Mouse (Mus musculus) hindbrain, embryonic 10.5 days (tissue): ENCODE measurements around the gene Olfr1181. TPM values are rescaled to one million over a fixed set of nuclear protein-coding genes. Genes with fewer than 3 reads are reported as not detected.
"Not testable (repeated sequence)": the region's sequence is repeated elsewhere in the genome, so short reads cannot be mapped to it uniquely, and the experiment has no call there.

Source experiments
- DNase-seq: peaks from one replicate; pipeline ENCODE4 v3.0.0-alpha.2; 2017; ENCODE audit warnings: low spot score
- H3K27ac ChIP-seq: fragments of 300-500 bp; sonication (generic); 2 replicates; pipeline ENCODE4 v1.5.1; 2016; ENCODE audit warnings: mild to moderate bottlenecking, moderate library complexity
- H3K27me3 ChIP-seq: fragments of 300-500 bp; sonication (generic); 2 replicates; pipeline ENCODE4 v1.6.1; 2016; ENCODE audit warnings: mild to moderate bottlenecking; ENCODE audit not compliant: poor library complexity, insufficient read depth, severe bottlenecking
- H3K36me3 ChIP-seq: fragments of 300-500 bp; sonication (generic); 2 replicates; pipeline ENCODE4 v1.6.1; 2016; ENCODE audit warnings: mild to moderate bottlenecking, moderate library complexity
- H3K4me1 ChIP-seq: fragments of 300-500 bp; sonication (generic); replicated peaks from 2 replicates; pipeline ENCODE4 v1.6.1; 2016; ENCODE audit warnings: mild to moderate bottlenecking
- H3K4me3 ChIP-seq: fragments of 300-500 bp; sonication (generic); 2 replicates; pipeline ENCODE4 v1.5.1; 2016; ENCODE audit warnings: mild to moderate bottlenecking, moderate library complexity
- H3K9me3 ChIP-seq: fragments of 300-500 bp; sonication (generic); 2 replicates; pipeline ENCODE4 v1.6.1; 2016; ENCODE audit warnings: mild to moderate bottlenecking, moderate library complexity
- WGBS: fragments of 180-500 bp; shearing (Covaris S2); methylation state at CpG from one replicate; pipeline ENCODE4 v1.1.7; 2016; 5-methylcytosine and 5-hydroxymethylcytosine counted together
- polyA plus RNA-seq: library from polyadenylated mRNA; unstranded; fragments of >200 nt; fragmentation: Nextera tagmentation; extraction: Ambion mirVana; gene quantifications from 2 replicates; pipeline ENCODE4 v1.2.1, GENCODE M21; 2016

The Olfr1181 gene
- not detected in 2 replicates for polyA plus RNA-seq

DNA sequence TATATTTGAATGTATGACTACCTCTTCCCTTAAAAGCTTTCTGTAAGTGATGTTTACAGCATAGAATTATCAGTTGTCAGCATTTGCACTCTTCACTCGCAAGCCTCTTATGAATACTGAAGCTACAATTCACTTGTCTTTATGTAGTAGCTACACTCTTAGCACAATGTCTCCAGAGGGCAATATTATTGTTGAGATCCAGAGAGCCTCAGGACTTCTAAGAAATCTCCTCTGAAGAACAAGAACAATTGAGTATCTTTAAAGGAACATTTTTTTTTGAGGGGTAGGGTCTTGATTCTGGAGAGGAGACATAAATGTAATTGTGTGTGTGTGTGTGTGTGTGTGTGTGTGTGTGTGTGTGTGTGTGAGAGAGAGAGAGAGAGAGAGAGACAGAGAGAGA lies at the start of gene Olfr1181:
TSS of gene Olfr1181 (minus strand) at position 101 of the 400 bp plus-strand sequence.
- Histone ChIP-seq H3K9me3 (no peaks in the 10 kb centered on the region), H3K27ac (no peak within 1 kb of the TSS), H3K27me3 (no peaks in the 10 kb centered on the region), H3K4me1 (no peaks in the 10 kb centered on the region), H3K4me3 (no peak within 1 kb of the TSS), H3K36me3 (no peaks in the 10 kb centered on the region)
- WGBS = 93% methylated on average over 1 of the region's 1 CpGs
- DNase-seq = no peak

DNA sequence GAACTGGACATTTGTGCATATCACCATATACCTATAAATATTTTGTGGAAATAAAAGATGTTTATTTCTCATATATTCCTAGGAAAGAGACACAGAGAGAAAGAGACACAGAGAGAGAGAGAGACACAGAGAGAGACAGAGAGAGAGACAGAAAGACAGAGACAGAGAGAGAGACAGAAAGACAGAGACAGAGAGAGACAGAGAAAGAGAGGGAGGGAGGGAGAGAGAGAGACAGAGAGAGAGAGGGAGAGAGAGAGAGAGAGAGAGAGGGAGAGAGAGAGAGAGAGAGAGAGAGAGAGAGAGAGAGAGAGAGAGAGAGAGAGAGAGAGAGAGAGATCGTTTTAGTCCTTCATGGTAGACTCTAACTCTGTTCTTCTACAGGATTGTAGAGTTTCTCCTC lies 28.6 kb upstream of the Olfr1181 start, which contains the start of gene Olfr1183:
TSS of gene Olfr1183 (plus strand) at position 301 of the 400 bp plus-strand sequence.
- not testable (repeated sequence) for H3K4me1 ChIP-seq, H3K4me3 ChIP-seq, H3K27ac ChIP-seq, H3K36me3 ChIP-seq, DNase-seq, H3K9me3 ChIP-seq, H3K27me3 ChIP-seq
- WGBS = 87% methylated on average over 1 of the region's 1 CpGs

DNA sequence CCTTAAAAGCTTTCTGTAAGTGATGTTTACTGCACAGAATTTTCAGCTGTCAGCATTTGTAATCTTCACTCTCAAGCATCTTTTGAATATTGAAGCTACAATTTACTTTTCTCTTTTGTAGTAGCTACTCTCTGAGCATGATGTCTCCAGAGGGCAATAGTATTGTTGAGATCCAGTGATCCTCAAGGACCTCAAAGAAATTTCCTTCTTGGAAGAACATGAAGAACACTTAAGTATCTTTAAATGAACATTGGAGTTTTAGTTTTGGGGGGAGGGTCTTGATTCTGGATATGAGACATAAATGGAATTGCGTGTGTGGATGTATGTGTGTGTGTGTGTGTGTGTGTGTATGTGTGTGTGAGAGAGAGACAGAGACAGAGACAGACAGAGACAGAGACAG lies 23.1 kb upstream of the Olfr1181 start, which contains the start of gene Gm13757:
TSS of gene Gm13757 (minus strand) at position 101 of the 400 bp plus-strand sequence.
- Histone ChIP-seq H3K36me3 (no peaks in the 10 kb centered on the region), H3K27ac (no peak within 1 kb of the TSS), H3K4me1 (no peaks in the 10 kb centered on the region), H3K4me3 (no peak within 1 kb of the TSS), H3K27me3 (no peaks in the 10 kb centered on the region), H3K9me3 (no peaks in the 10 kb centered on the region)
- WGBS = 89% methylated on average over 1 of the region's 1 CpGs
- DNase-seq = no peak

DNA sequence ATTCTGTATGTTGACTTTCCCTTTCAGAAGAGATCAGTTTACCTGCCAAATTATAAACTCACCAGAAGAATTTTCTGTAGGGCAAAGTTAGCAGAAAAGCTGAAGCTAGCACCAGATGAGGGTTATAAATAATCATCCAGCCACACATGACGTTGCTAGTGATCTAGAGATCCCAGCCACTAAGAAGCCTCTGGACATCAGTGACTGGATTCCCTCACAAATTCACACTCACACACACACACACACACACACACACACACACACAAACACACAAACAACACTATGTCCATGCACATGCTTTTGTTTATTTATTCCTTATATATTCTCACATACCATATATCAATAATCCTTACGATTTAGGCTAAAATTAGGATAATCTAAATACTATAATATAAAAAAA lies 6.9 kb downstream of the Olfr1181 start, which contains the start of gene Olfr1180:
TSS of gene Olfr1180 (minus strand) at position 101 of the 400 bp plus-strand sequence.
- Histone ChIP-seq H3K4me3 (no peak within 1 kb of the TSS), H3K4me1 (no peaks in the 10 kb centered on the region), H3K27me3 (no peaks in the 10 kb centered on the region), H3K9me3 (no peaks in the 10 kb centered on the region), H3K27ac (no peak within 1 kb of the TSS), H3K36me3 (no peaks in the 10 kb centered on the region)
- no peak for DNase-seq
- WGBS = 83% methylated on average over 2 of the region's 2 CpGs

DNA sequence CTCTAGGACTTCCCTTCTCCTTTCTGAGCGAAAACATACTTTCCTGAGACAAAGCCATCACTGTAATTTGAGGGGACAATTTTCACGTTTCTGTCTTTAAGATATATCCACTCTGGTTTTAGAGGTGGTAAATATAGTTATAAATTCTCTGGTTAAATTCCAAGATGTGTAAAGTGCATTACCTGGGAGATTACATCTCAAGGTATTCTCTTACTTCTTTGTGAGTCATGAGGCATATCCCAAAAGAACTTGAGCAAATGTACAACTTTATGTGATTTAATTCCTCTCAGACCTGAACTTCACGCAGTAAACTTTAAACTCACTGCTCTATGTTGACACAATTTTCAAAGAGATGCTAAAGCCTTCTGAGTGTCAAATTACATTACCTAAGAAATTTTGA lies 19.6 kb downstream of the Olfr1181 start, which contains the start of gene Olfr1179:
TSS of gene Olfr1179 (minus strand) at position 101 of the 400 bp plus-strand sequence.
- no peak for DNase-seq
- no peak within 1 kb of the TSS for H3K27ac ChIP-seq
- H3K4me3 ChIP-seq = no peak within 1 kb of the TSS
- no peaks in the 10 kb centered on the region for H3K27me3 ChIP-seq
- H3K9me3 ChIP-seq = no peaks in the 10 kb centered on the region
- no peaks in the 10 kb centered on the region for H3K4me1 ChIP-seq
- 89% methylated on average over 3 of the region's 3 CpGs for WGBS
- H3K36me3 ChIP-seq = no peaks in the 10 kb centered on the region

GRCm38 (mm10) chr2:88386762-88387161 lies 39.2 kb downstream of the Olfr1181 start, which contains the start of gene Olfr1178:
Olfr1178 (plus strand) TSS chr2:88387062.
- no peaks in the 10 kb centered on the region for H3K27me3 ChIP-seq
- no peak for DNase-seq
- H3K27ac ChIP-seq = no peak within 1 kb of the TSS
- WGBS = 87% methylated on average over 1 of the region's 1 CpGs
- H3K9me3 ChIP-seq = no peaks in the 10 kb centered on the region
- H3K4me3 ChIP-seq = no peak within 1 kb of the TSS
- no peaks in the 10 kb centered on the region for H3K4me1 ChIP-seq
- no peaks in the 10 kb centered on the region for H3K36me3 ChIP-seq

Other genes with a start within 250 kb of the Olfr1181 start
- not detected in 2 replicates for gene Olfr1168, start 244.3 kb downstream of the Olfr1181 start, polyA plus RNA-seq
- not detected in 2 replicates for gene Olfr1170, start 197.8 kb downstream of the Olfr1181 start, polyA plus RNA-seq
- not detected in 2 replicates for gene Olfr1173, start 146.3 kb downstream of the Olfr1181 start, polyA plus RNA-seq
- not detected in 2 replicates for gene Olfr1174-ps, start 111.0 kb downstream of the Olfr1181 start, polyA plus RNA-seq
- gene Olfr1175-ps, start 99.0 kb downstream of the Olfr1181 start, polyA plus RNA-seq = not detected in 2 replicates
- gene Olfr1176, start 89.5 kb downstream of the Olfr1181 start, polyA plus RNA-seq = not detected in 2 replicates
- not detected in 2 replicates for gene Olfr1177-ps, start 79.7 kb downstream of the Olfr1181 start, polyA plus RNA-seq
- not detected in 2 replicates for gene Olfr1178, start 39.1 kb downstream of the Olfr1181 start, polyA plus RNA-seq
- not detected in 2 replicates for gene Olfr1179, start 19.7 kb downstream of the Olfr1181 start, polyA plus RNA-seq
- not detected in 2 replicates for gene Olfr1180, start 7.0 kb downstream of the Olfr1181 start, polyA plus RNA-seq
- not detected in 2 replicates for gene Gm13757, start 23.0 kb upstream of the Olfr1181 start, polyA plus RNA-seq
- gene Olfr1183, start 28.7 kb upstream of the Olfr1181 start, polyA plus RNA-seq = not detected in 2 replicates
- not detected in 2 replicates for gene Olfr1184, start 57.4 kb upstream of the Olfr1181 start, polyA plus RNA-seq
- not detected in 2 replicates for gene Olfr1185-ps1, start 67.1 kb upstream of the Olfr1181 start, polyA plus RNA-seq
- not detected in 2 replicates for gene Olfr1186, start 92.4 kb upstream of the Olfr1181 start, polyA plus RNA-seq
- not detected in 2 replicates for gene Olfr1188, start 130.8 kb upstream of the Olfr1181 start, polyA plus RNA-seq
- gene Olfr1189, start 160.3 kb upstream of the Olfr1181 start, polyA plus RNA-seq = not detected in 2 replicates
- not detected in 2 replicates for gene Olfr1191-ps1, start 214.4 kb upstream of the Olfr1181 start, polyA plus RNA-seq
- not detected in 2 replicates for gene Olfr1192-ps1, start 222.3 kb upstream of the Olfr1181 start, polyA plus RNA-seq
- gene Olfr1193, start 249.5 kb upstream of the Olfr1181 start, polyA plus RNA-seq = not detected in 2 replicates